Mouse (Mus musculus) G1E (cell line): Measurements from ENCODE around the gene Pip5k1a.
"Not testable (repeated sequence)": the region's sequence is repeated elsewhere in the genome, so short reads cannot be mapped to it uniquely, and the experiment has no call there.

Experiments used
- CTCF ChIP-seq: IDR thresholded peaks from 2 replicates; pipeline ENCODE4 v1.5.1; 2012; ENCODE audit warnings: low read depth, low read length, inconsistent platforms, mixed read lengths
- GATA1 ChIP-seq: IDR thresholded peaks from 2 replicates; pipeline ENCODE4 v1.6.1; 2012; ENCODE audit warnings: borderline replicate concordance, low read length, inconsistent platforms, mixed read lengths
- GATA2 ChIP-seq: IDR thresholded peaks from 2 replicates; pipeline ENCODE4 v1.6.1; 2012; ENCODE audit warnings: low read depth, low read length, inconsistent platforms, borderline replicate concordance
- TAL1 ChIP-seq: conservative IDR thresholded peaks from 2 replicates; pipeline ENCODE4 v1.6.1; 2012; ENCODE audit warnings: low read depth, low read length, inconsistent platforms, mixed read lengths

- not testable (repeated sequence) for TF ChIP-seq CTCF, GATA2, TAL1, GATA1
These were observed 578 bp upstream of the Pip5k1a start for GRCm38 (mm10) chr3:95107308-95107707.
